Comparison of ENCODE assay signal across 8 mouse cellular contexts in the genomic region with DNA sequence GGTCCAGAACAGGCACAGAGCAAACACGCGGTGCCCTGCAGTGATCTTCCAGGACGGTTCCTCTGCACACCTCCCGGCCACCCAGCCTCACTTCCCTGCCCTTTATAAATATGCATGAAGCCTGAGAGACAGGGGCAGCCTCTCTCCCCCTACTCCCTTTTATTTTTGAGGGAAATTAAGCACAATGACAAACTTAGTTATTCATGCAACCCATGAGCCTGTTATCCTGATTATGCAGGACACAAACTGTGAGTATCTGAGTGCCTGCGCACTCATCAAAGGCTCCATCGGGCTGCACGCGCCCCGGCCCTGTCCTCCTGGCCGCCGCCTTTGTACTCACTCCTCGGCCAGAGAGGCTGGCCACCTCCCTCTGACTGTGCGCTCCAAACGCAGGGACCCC. TPM values are rescaled to one million over a fixed set of nuclear protein-coding genes. Genes with fewer than 3 reads are reported as not detected.
A peak's percentile ranks its signal among the peaks of the same experiment; 100 is the strongest.
DNase-seq lines count a peak whose midpoint lies in the region; ATAC-seq lines count a peak whose summit lies in the region.

No protein-coding gene starts in this region.

- 2% methylated on average over 14 of the region's 14 CpGs for WGBS in limb, embryonic 12.5 days
- 12% methylated on average over 14 of the region's 14 CpGs for WGBS in stomach, embryonic 16.5 days

- H3K27me3 ChIP-seq in megakaryocyte, embryonic 14.5 days (replicated peaks): peaks cover 23% of the 10 kb centered on the region
- H3K27me3 ChIP-seq in limb, embryonic 12.5 days: peaks cover 17% of the 10 kb centered on the region; the same call in 1 of the 2 replicates
- H3K27me3 ChIP-seq in stomach, embryonic 16.5 days (ENCODE audit: control insufficient read depth, insufficient read depth, low read length): no peaks in the 10 kb centered on the region

- peak overlapping the region; percentile 51 for H3K4me2 ChIP-seq in limb, embryonic 12.5 days
- 0 out of 2 replicates have a peak overlapping the region, but pooled peaks have one; percentile 10 for H3K4me2 ChIP-seq in stomach, embryonic 16.5 days (ENCODE audit: low read depth, low read length)

- 0 out of 2 replicates have a peak, but pooled peaks cover 4% of the 10 kb centered on the region for H3K9me3 ChIP-seq in megakaryocyte, embryonic 14.5 days
- no peaks in the 10 kb centered on the region for H3K9me3 ChIP-seq in limb, embryonic 12.5 days
- no peaks in the 10 kb centered on the region for H3K9me3 ChIP-seq in stomach, embryonic 16.5 days (replicated peaks; ENCODE audit: control insufficient read depth, low read length)

- no peaks in the 10 kb centered on the region for H3K36me3 ChIP-seq in megakaryocyte, embryonic 14.5 days (replicated peaks; ENCODE audit: low read length)
- H3K36me3 ChIP-seq in limb, embryonic 12.5 days: no peaks in the 10 kb centered on the region
- no peaks in the 10 kb centered on the region for H3K36me3 ChIP-seq in stomach, embryonic 16.5 days (ENCODE audit: control insufficient read depth, insufficient read depth, low read length)

- H3K4me1 ChIP-seq in megakaryocyte, embryonic 14.5 days: peaks cover 28% of the 10 kb centered on the region
- peaks cover 5% of the 10 kb centered on the region; the same call in 1 of the 2 replicates for H3K4me1 ChIP-seq in limb, embryonic 12.5 days (replicated peaks)
- no peaks in the 10 kb centered on the region for H3K4me1 ChIP-seq in stomach, embryonic 16.5 days (ENCODE audit: control insufficient read depth, insufficient read depth, low read length)

- peak; percentile 61; the same call in 1 of the 2 replicates for ATAC-seq in cerebellum, adult (ENCODE audit: insufficient number of reproducible peaks, low FRiP score, low TSS enrichment)
- ATAC-seq in megakaryocyte, adult 5-6 weeks (ENCODE audit: poor library complexity, severe bottlenecking): no peak
- ATAC-seq in limb, embryonic 12.5 days (ENCODE audit: insufficient number of reproducible peaks, insufficient read depth, low FRiP score, low TSS enrichment, low read depth): no peak
- no peak for ATAC-seq in stomach, embryonic 16.5 days (ENCODE audit: insufficient read depth, low FRiP score)

- DNase-seq in cerebellum, adult 11 months: no peak
- DNase-seq in layer of hippocampus, adult 18-20 months (ENCODE audit: low spot score in 2 of 2): no peak
- DNase-seq in adrenal gland, postnatal 14 days: no peak

- peak overlapping the region; percentile 64 for H3K4me3 ChIP-seq in megakaryocyte, embryonic 14.5 days (replicated peaks)
- peak overlapping the region; percentile 17; the same call in 1 of the 2 replicates for H3K4me3 ChIP-seq in limb, embryonic 12.5 days (replicated peaks)
- H3K4me3 ChIP-seq in stomach, embryonic 16.5 days (replicated peaks; ENCODE audit: low read length): no peak overlapping the region

- H3K27ac ChIP-seq in limb, embryonic 12.5 days: no peak overlapping the region
- no peak overlapping the region for H3K27ac ChIP-seq in stomach, embryonic 16.5 days (ENCODE audit: low read length)

- H3K9ac ChIP-seq in limb, embryonic 12.5 days (replicated peaks): no peak overlapping the region
- H3K9ac ChIP-seq in stomach, embryonic 16.5 days (ENCODE audit: low read length): peak overlapping the region; percentile 3; the same call in 1 of the 2 replicates

RNA-seq across cellular contexts. Expression of a gene that starts 32.8 kb away (rescaled TPM):
- polyA plus RNA-seq in megakaryocyte, embryonic 14.5 days (2012; ENCODE audit: insufficient read depth, low replicate concordance): 5.8 and 5.9 TPM in 2 replicates
- total RNA-seq in megakaryocyte, adult 5-6 weeks (2015): 22.8 and 23.6 TPM in 2 replicates
- total RNA-seq in megakaryocyte, adult 5-6 weeks (2017): 33.4 and 37.7 TPM in 2 replicates
- 84.6 and 85.6 TPM in 2 replicates for polyA plus RNA-seq in limb, embryonic 12.5 days (2016; fragmentation: Nextera tagmentation; extraction: Ambion mirVana)
- 52.9 and 55.2 TPM in 2 replicates for polyA plus RNA-seq in stomach, embryonic 16.5 days (2015; fragmentation: Nextera tagmentation; extraction: Ambion mirVana)
- total RNA-seq in layer of hippocampus, adult 18-20 months (2021): 10 to 100 TPM; 14.7 to 15.7 TPM
- 10.6 and 10.8 TPM in 2 replicates for total RNA-seq in adrenal gland, postnatal 14 days (2021)

RNA-seq across cellular contexts. Expression of a gene that starts 51.2 kb away (rescaled TPM):
- polyA plus RNA-seq in megakaryocyte, embryonic 14.5 days (2012; ENCODE audit: insufficient read depth, low replicate concordance): 2.9 and 5.6 TPM in 2 replicates
- total RNA-seq in megakaryocyte, adult 5-6 weeks (2015): 30.8 and 31.5 TPM in 2 replicates
- 26.7 and 29.1 TPM in 2 replicates for total RNA-seq in megakaryocyte, adult 5-6 weeks (2017)
- polyA plus RNA-seq in limb, embryonic 12.5 days (2016; fragmentation: Nextera tagmentation; extraction: Ambion mirVana): 46.0 and 47.8 TPM in 2 replicates
- polyA plus RNA-seq in stomach, embryonic 16.5 days (2015; fragmentation: Nextera tagmentation; extraction: Ambion mirVana): 26.7 and 27.5 TPM in 2 replicates
- total RNA-seq in layer of hippocampus, adult 18-20 months (2021): 10 to 100 TPM; 40.4 to 41.5 TPM
- total RNA-seq in adrenal gland, postnatal 14 days (2021): 50.8 and 62.0 TPM in 2 replicates
